Mouse (Mus musculus): Measurements from ENCODE around the gene Tmprss2. TPM values are rescaled to one million over a fixed set of nuclear protein-coding genes. Genes with fewer than 3 reads are reported as not detected.

Tmprss2 gene
- polyA plus RNA-seq, 1 experiment from 2014 or later, result 0.23 TPM

DNA sequence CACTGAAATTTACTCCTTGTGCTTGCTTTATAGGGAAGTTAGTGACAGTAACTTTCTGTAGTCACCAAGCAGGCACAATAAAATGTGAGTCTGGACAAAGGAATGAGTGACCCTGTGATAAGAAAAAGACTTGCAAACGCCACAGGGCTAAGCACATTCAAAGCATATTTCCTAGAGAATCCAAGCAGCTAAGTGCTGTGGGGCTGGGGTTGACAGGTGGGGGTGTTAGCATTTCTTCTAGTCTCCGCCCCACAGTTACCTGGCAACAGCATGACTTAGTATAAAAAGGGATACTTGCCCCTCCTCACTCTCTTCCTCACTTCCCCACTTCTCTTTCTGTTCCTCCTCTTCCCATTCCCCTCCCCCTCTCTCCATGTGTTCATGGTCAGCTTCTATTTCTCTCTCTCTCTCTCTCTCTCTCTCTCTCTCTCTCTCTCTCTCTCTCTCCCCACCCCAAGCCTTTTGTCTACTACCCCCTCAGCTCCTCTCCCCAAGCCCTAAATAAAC, 11.4 kb upstream of the Tmprss2 start:
- no peak overlapping the region for H3K4me3 ChIP-seq (ENCODE audit: low read depth, low read length)

DNA sequence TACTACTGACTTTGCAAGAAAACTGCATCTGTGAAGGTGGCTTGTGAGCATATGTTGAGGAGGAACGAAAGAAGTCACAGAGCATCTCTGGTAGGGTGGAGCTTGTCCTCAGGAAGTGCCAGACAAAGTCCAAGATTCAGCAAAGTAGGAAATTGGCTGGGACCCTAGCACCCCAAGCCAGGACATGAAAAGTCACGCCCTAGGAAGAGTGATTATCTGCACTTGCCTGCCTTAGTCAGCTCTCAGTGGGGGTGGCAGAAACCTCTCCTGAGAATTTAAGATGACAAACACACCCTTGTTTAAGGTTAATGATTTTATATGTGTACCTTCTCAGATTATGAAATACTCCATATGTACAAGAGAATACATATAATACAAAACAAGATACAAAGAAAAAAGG, 7.3 kb upstream of the Tmprss2 start:
- Histone ChIP-seq H3K9ac (ENCODE audit: low read length) (no peak overlapping the region), H3K27me3 (ENCODE audit: control insufficient read depth, insufficient read depth, low read length) (no peaks in the 10 kb centered on the region), H3K4me3 (ENCODE audit: low read depth, low read length) (no peak overlapping the region), H3K4me1 (ENCODE audit: control insufficient read depth, insufficient read depth, low read length) (no peaks in the 10 kb centered on the region), H3K4me2 (no peak overlapping the region), H3K27ac (ENCODE audit: low read depth, low read length) (no peak overlapping the region), H3K9me3 (ENCODE audit: control insufficient read depth, low read length) (no peaks in the 10 kb centered on the region), H3K36me3 (ENCODE audit: control insufficient read depth, insufficient read depth, low read length) (no peaks in the 10 kb centered on the region)
- 68% methylated on average over 2 of the region's 2 CpGs for WGBS
- ATAC-seq (ENCODE audit: low FRiP score) (no peak), DNase-seq (ENCODE audit: low spot score, missing footprints) (no peak)

More for the DNA sequence above, 11.4 kb upstream of the Tmprss2 start:
- WGBS, result 42% methylated on average over 2 of the region's 2 CpGs
- Histone ChIP-seq H3K36me3 (ENCODE audit: control insufficient read depth, insufficient read depth, low read length) (no peaks in the 10 kb centered on the region), H3K27ac (ENCODE audit: low read depth, low read length) (no peak overlapping the region), H3K9ac (ENCODE audit: low read length) (no peak overlapping the region), H3K4me1 (ENCODE audit: control insufficient read depth, insufficient read depth, low read length) (no peaks in the 10 kb centered on the region), H3K9me3 (ENCODE audit: control insufficient read depth, low read length) (no peaks in the 10 kb centered on the region), H3K27me3 (ENCODE audit: control insufficient read depth, insufficient read depth, low read length) (no peaks in the 10 kb centered on the region), H3K4me2 (no peak overlapping the region)
- ATAC-seq (ENCODE audit: low FRiP score) (no peak), DNase-seq (ENCODE audit: low spot score, missing footprints) (no peak)

- DNase-seq (ENCODE audit: low spot score, missing footprints) (no peak), ATAC-seq (ENCODE audit: low FRiP score) (no peak)
- no peaks in the 10 kb centered on the region for H3K9me3 ChIP-seq (ENCODE audit: control insufficient read depth, low read length)
- H3K27ac ChIP-seq (ENCODE audit: low read depth, low read length), result no peak overlapping the region
- no peak overlapping the region for H3K9ac ChIP-seq (ENCODE audit: low read length)
- WGBS, result 73% methylated on average over 4 of the region's 4 CpGs
- H3K4me3 ChIP-seq (ENCODE audit: low read depth, low read length), result no peak overlapping the region
- peaks cover 34% of the 10 kb centered on the region for H3K27me3 ChIP-seq (ENCODE audit: control insufficient read depth, insufficient read depth, low read length)
- H3K36me3 ChIP-seq (ENCODE audit: control insufficient read depth, insufficient read depth, low read length), result no peaks in the 10 kb centered on the region
- no peak overlapping the region for H3K4me2 ChIP-seq
- peaks cover 6% of the 10 kb centered on the region for H3K4me1 ChIP-seq (ENCODE audit: control insufficient read depth, insufficient read depth, low read length)
Observed at GRCm38 (mm10) chr16:97612009-97612408, 1.0 kb upstream of the Tmprss2 start.

GRCm38 (mm10) chr16:97610246-97610645, 749 bp downstream of the Tmprss2 start:
- Histone ChIP-seq H3K4me3 (ENCODE audit: low read depth, low read length) (peak overlapping the region; percentile 29), H3K9me3 (ENCODE audit: control insufficient read depth, low read length) (no peaks in the 10 kb centered on the region), H3K9ac (ENCODE audit: low read length) (no peak overlapping the region), H3K4me2 (peak overlapping the region; percentile 52), H3K4me1 (ENCODE audit: control insufficient read depth, insufficient read depth, low read length) (peaks cover 6% of the 10 kb centered on the region), H3K27me3 (ENCODE audit: control insufficient read depth, insufficient read depth, low read length) (peaks cover 34% of the 10 kb centered on the region), H3K36me3 (ENCODE audit: control insufficient read depth, insufficient read depth, low read length) (no peaks in the 10 kb centered on the region), H3K27ac (ENCODE audit: low read depth, low read length) (no peak overlapping the region)
- 4% methylated on average over 20 of the region's 20 CpGs for WGBS
- DNase-seq (ENCODE audit: low spot score, missing footprints), result peak; percentile 86
- ATAC-seq (ENCODE audit: low FRiP score), result no peak

DNA sequence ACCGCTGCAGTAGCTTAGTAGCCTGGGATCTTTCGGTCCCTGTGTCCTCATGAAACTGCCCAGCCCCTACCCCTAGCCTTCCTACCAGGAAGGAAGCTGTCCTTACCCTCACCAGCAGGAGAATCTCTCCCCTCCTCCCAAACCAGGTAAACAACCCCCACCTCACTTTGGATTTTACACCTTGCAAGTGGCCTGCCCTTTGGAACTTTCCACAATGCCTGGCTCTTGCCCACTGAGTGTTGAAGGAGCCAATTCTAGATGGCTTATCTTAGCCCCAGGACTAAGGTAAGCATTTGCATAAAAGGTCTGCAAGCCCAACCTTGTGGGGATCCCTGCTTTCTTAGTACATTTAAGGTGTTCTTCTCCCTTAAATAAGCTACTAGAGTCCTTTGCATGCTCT, 1.3 kb downstream of the Tmprss2 start:
- 75% methylated on average over 2 of the region's 2 CpGs for WGBS
- no peak for ATAC-seq (ENCODE audit: low FRiP score)

DNA sequence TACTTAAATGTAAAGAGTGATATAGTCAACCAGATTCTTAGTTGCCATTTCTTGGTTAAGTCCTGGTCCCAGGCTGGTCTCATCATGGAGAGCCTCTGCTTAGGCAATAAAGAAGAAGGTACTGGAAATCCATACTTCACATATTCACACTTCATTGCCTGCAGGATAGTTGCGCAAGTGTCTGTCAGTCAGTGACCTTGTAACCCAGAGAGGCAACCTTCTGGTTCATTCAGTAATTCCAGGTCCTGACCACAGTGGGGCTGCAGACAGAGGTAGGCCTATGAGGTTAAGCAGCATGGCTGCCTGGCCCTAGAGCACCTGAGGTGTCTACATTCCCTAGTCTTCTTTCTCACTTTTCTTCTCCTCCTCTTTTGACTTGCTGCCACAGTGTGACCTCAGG, 3.0 kb downstream of the Tmprss2 start:
- H3K36me3 ChIP-seq (ENCODE audit: control insufficient read depth, insufficient read depth, low read length), result no peaks in the 10 kb centered on the region
- no peak overlapping the region for H3K9ac ChIP-seq (ENCODE audit: low read length)
- no peaks in the 10 kb centered on the region for H3K9me3 ChIP-seq (ENCODE audit: control insufficient read depth, low read length)
- peaks cover 6% of the 10 kb centered on the region for H3K4me1 ChIP-seq (ENCODE audit: control insufficient read depth, insufficient read depth, low read length)
- WGBS, result 100% methylated on average over 1 of the region's 1 CpGs
- H3K27ac ChIP-seq (ENCODE audit: low read depth, low read length), result no peak overlapping the region
- no peak for DNase-seq (ENCODE audit: low spot score, missing footprints)
- H3K4me2 ChIP-seq, result no peak overlapping the region
- no peak overlapping the region for H3K4me3 ChIP-seq (ENCODE audit: low read depth, low read length)
- H3K27me3 ChIP-seq (ENCODE audit: control insufficient read depth, insufficient read depth, low read length), result peaks cover 34% of the 10 kb centered on the region
- ATAC-seq (ENCODE audit: low FRiP score), result no peak

More for the DNA sequence above, 1.3 kb downstream of the Tmprss2 start:
- no peak for DNase-seq (ENCODE audit: low spot score, missing footprints)
- no peak overlapping the region for H3K27ac ChIP-seq (ENCODE audit: low read depth, low read length)
- no peaks in the 10 kb centered on the region for H3K36me3 ChIP-seq (ENCODE audit: control insufficient read depth, insufficient read depth, low read length)
- no peaks in the 10 kb centered on the region for H3K9me3 ChIP-seq (ENCODE audit: control insufficient read depth, low read length)
- no peak overlapping the region for H3K4me2 ChIP-seq
- peaks cover 34% of the 10 kb centered on the region for H3K27me3 ChIP-seq (ENCODE audit: control insufficient read depth, insufficient read depth, low read length)
- H3K4me1 ChIP-seq (ENCODE audit: control insufficient read depth, insufficient read depth, low read length), result peaks cover 6% of the 10 kb centered on the region
- no peak overlapping the region for H3K9ac ChIP-seq (ENCODE audit: low read length)
- no peak overlapping the region for H3K4me3 ChIP-seq (ENCODE audit: low read depth, low read length)

GRCm38 (mm10) chr16:97606829-97607228, 4.2 kb downstream of the Tmprss2 start:
- ATAC-seq (ENCODE audit: low FRiP score) (no peak), DNase-seq (ENCODE audit: low spot score, missing footprints) (no peak)
- Histone ChIP-seq H3K36me3 (ENCODE audit: control insufficient read depth, insufficient read depth, low read length) (no peaks in the 10 kb centered on the region), H3K27ac (ENCODE audit: low read depth, low read length) (no peak overlapping the region), H3K4me1 (ENCODE audit: control insufficient read depth, insufficient read depth, low read length) (peaks cover 6% of the 10 kb centered on the region), H3K27me3 (ENCODE audit: control insufficient read depth, insufficient read depth, low read length) (peaks cover 32% of the 10 kb centered on the region), H3K9me3 (ENCODE audit: control insufficient read depth, low read length) (no peaks in the 10 kb centered on the region), H3K4me2 (no peak overlapping the region), H3K4me3 (ENCODE audit: low read depth, low read length) (no peak overlapping the region), H3K9ac (ENCODE audit: low read length) (no peak overlapping the region)
- WGBS, result 78% methylated on average over 2 of the region's 2 CpGs

DNA sequence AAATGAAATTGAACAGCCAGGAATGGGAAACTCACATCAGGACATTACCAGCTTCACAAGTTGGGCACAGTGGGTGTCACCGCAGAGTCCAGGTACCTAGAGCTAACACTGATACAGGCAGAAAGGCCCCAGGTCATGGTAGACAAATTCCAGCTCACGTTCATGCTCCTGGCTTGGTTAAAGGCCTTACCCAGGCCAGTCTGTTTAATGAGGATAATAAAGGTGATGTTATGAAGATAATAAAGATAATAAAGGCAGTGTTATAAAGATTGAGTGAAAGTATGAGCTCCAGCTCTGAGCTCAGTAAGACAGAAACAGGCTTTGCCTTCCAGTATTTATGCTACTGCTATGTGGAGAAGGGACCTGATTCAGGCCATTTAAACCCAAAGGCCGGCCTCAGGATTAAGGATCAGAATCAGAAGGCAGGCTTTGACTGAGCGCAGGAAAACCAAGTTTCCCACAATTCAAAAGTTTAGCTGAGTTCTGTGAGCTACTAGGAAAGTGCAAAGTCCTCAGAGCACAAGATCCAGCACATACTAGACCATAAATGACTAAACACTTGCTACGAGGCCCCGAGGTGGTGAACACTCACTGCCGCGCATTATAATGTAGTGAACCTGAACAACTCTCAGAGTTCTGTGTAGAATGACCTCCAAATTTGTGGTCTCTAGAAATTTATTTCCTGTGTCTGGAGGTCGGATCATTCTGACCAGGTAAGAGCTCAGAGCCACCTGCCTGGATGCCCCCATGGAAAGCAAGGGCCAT, 4.9 kb downstream of the Tmprss2 start:
- Histone ChIP-seq H3K27me3 (ENCODE audit: control insufficient read depth, insufficient read depth, low read length) (peaks cover 25% of the 10 kb centered on the region), H3K36me3 (ENCODE audit: control insufficient read depth, insufficient read depth, low read length) (no peaks in the 10 kb centered on the region), H3K4me3 (ENCODE audit: low read depth, low read length) (no peak overlapping the region), H3K27ac (ENCODE audit: low read depth, low read length) (no peak overlapping the region), H3K4me1 (ENCODE audit: control insufficient read depth, insufficient read depth, low read length) (peaks cover 5% of the 10 kb centered on the region), H3K4me2 (no peak overlapping the region), H3K9ac (ENCODE audit: low read length) (no peak overlapping the region), H3K9me3 (ENCODE audit: control insufficient read depth, low read length) (no peaks in the 10 kb centered on the region)
- ATAC-seq (ENCODE audit: low FRiP score) (no peak), DNase-seq (ENCODE audit: low spot score, missing footprints) (no peak)
- 87% methylated on average over 9 of the region's 9 CpGs for WGBS

DNA sequence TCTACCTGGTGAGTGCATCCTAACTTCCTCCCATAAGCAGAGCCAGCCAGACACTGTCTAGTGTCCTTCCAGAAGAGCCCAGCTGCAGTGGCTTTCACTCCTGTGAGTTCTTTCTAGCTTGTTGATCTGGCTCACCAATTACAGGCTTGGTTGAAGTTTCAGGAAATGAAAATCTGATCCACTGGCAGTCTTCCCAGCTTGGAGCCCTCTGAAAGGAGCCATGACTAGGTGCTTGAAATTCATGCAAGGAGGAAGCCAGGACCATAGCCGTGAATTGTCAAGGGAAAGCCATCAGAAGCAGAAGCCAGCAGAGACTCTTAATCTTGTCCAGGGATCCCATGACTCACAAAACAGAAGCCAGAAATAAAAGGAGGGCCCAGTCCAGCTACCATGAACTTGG, 8.7 kb downstream of the Tmprss2 start:
- no peaks in the 10 kb centered on the region for H3K4me1 ChIP-seq (ENCODE audit: control insufficient read depth, insufficient read depth, low read length)
- H3K27ac ChIP-seq (ENCODE audit: low read depth, low read length), result no peak overlapping the region
- H3K9me3 ChIP-seq (ENCODE audit: control insufficient read depth, low read length), result no peaks in the 10 kb centered on the region
- H3K36me3 ChIP-seq (ENCODE audit: control insufficient read depth, insufficient read depth, low read length), result no peaks in the 10 kb centered on the region
- H3K27me3 ChIP-seq (ENCODE audit: control insufficient read depth, insufficient read depth, low read length), result no peaks in the 10 kb centered on the region
- WGBS, result 73% methylated on average over 1 of the region's 1 CpGs
- H3K9ac ChIP-seq (ENCODE audit: low read length), result no peak overlapping the region
- ATAC-seq (ENCODE audit: low FRiP score) (no peak), DNase-seq (ENCODE audit: low spot score, missing footprints) (no peak)
- H3K4me2 ChIP-seq, result no peak overlapping the region
- H3K4me3 ChIP-seq (ENCODE audit: low read depth, low read length), result no peak overlapping the region

All from midbrain, embryonic 11.5 days (tissue).